Mouse (Mus musculus) G1E (cell line): ENCODE results near the gene Fmnl1.

Source experiments
- CTCF ChIP-seq: IDR thresholded peaks from 2 replicates; pipeline ENCODE4 v1.5.1; 2012; ENCODE audit warnings: low read depth, low read length, inconsistent platforms, mixed read lengths
- GATA1 ChIP-seq: IDR thresholded peaks from 2 replicates; pipeline ENCODE4 v1.6.1; 2012; ENCODE audit warnings: borderline replicate concordance, low read length, inconsistent platforms, mixed read lengths
- GATA2 ChIP-seq: IDR thresholded peaks from 2 replicates; pipeline ENCODE4 v1.6.1; 2012; ENCODE audit warnings: low read depth, low read length, inconsistent platforms, borderline replicate concordance
- TAL1 ChIP-seq: conservative IDR thresholded peaks from 2 replicates; pipeline ENCODE4 v1.6.1; 2012; ENCODE audit warnings: low read depth, low read length, inconsistent platforms, mixed read lengths

- TF ChIP-seq GATA1 (no peak), CTCF (no peak), TAL1 (no peak), GATA2 (no peak)
These were observed 29.6 kb upstream of the Fmnl1 start for GRCm38 (mm10) chr11:103141101-103141943.
